Mouse (Mus musculus) embryonic facial prominence, embryonic 10.5 days (tissue): ENCODE measurements around the gene Tnfrsf9. TPM values are rescaled to one million over a fixed set of nuclear protein-coding genes. Genes with fewer than 3 reads are reported as not detected.

ENCODE experiments used
- DNase-seq: peaks from one replicate; pipeline ENCODE4 v3.0.0-alpha.2; 2017; ENCODE audit warnings: low spot score
- H3K27ac ChIP-seq: fragments of 300-500 bp; sonication (generic); replicated peaks from 2 replicates; pipeline ENCODE4 v1.5.1; 2016; ENCODE audit warnings: mild to moderate bottlenecking
- H3K27me3 ChIP-seq: fragments of 300-500 bp; sonication (generic); replicated peaks from 2 replicates; pipeline ENCODE4 v1.6.1; 2016; ENCODE audit warnings: low read depth, mild to moderate bottlenecking; ENCODE audit not compliant: poor library complexity, severe bottlenecking
- H3K36me3 ChIP-seq: fragments of 300-500 bp; sonication (generic); replicated peaks from 2 replicates; pipeline ENCODE4 v1.6.1; 2016; ENCODE audit warnings: mild to moderate bottlenecking, moderate library complexity
- H3K4me1 ChIP-seq: fragments of 300-500 bp; sonication (generic); 2 replicates; pipeline ENCODE4 v1.6.1; 2016
- H3K4me3 ChIP-seq: fragments of 300-500 bp; sonication (generic); 2 replicates; pipeline ENCODE4 v1.5.1; 2016; ENCODE audit warnings: mild to moderate bottlenecking, moderate library complexity
- H3K9me3 ChIP-seq: fragments of 300-500 bp; sonication (generic); 2 replicates; pipeline ENCODE4 v1.6.1; 2016; ENCODE audit warnings: mild to moderate bottlenecking
- WGBS: fragments of 180-500 bp; shearing (Covaris S2); methylation state at CpG from one replicate; pipeline ENCODE4 v1.1.7; 2016; 5-methylcytosine and 5-hydroxymethylcytosine counted together
- polyA plus RNA-seq: library from polyadenylated mRNA; unstranded; fragments of >200 nt; fragmentation: Nextera tagmentation; extraction: Ambion mirVana; gene quantifications from 2 replicates; pipeline ENCODE4 v1.2.1, GENCODE M21; 2016

The Tnfrsf9 gene
- polyA plus RNA-seq, 1 experiment from 2014 or later: 0.69 TPM

DNA sequence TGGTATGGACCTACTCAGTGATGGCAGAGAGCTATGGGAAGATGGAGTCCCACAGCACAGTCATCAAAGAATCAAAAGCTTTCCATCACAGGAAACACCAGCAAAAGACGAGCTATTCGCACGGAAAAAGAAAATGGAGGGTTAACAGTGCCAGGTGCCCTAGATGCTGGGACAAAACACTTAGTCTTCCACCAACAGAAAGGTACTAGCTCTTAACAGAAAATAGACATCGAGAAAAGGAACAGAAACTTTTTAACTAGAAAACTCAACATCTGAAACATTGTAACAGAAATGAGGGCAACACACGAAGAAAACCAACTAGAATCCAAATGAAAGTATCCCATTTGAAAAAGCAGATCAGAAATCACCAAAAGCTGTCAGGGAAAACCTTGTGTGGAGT is 65.8 kb downstream of the Tnfrsf9 start:
- H3K9me3 ChIP-seq: no peaks in the 10 kb centered on the region
- no peak for DNase-seq
- H3K4me3 ChIP-seq: no peak overlapping the region
- no peak overlapping the region for H3K27ac ChIP-seq
- no peaks in the 10 kb centered on the region for H3K4me1 ChIP-seq
- no peaks in the 10 kb centered on the region for H3K36me3 ChIP-seq
- no peaks in the 10 kb centered on the region for H3K27me3 ChIP-seq
- 88% methylated on average over 5 of the region's 5 CpGs for WGBS

- Histone ChIP-seq H3K4me3 (no peak overlapping the region), H3K27me3 (no peaks in the 10 kb centered on the region), H3K36me3 (no peaks in the 10 kb centered on the region), H3K4me1 (no peaks in the 10 kb centered on the region), H3K27ac (no peak overlapping the region), H3K9me3 (no peaks in the 10 kb centered on the region)
- WGBS: 43% methylated on average over 6 of the region's 6 CpGs
- peak; percentile 32 for DNase-seq
Observed at GRCm38 (mm10) chr4:150990148-150990547, 75.8 kb downstream of the Tnfrsf9 start.

Other genes starting within 250 kb of the Tnfrsf9 start
- 27.0 and 28.1 TPM in 2 replicates for gene Errfi1, start 60.6 kb upstream of the Tnfrsf9 start, polyA plus RNA-seq
- gene Park7, start 125 bp upstream of the Tnfrsf9 start, polyA plus RNA-seq: 496 and 508 TPM in 2 replicates
- gene Uts2, start 82.5 kb downstream of the Tnfrsf9 start, polyA plus RNA-seq: not detected in 2 replicates
- 7.8 TPM in 2 replicates for gene Per3, start 130.1 kb downstream of the Tnfrsf9 start, polyA plus RNA-seq
- gene Vamp3, start 143.4 kb downstream of the Tnfrsf9 start, polyA plus RNA-seq: 105 and 110 TPM in 2 replicates
- not detected in 2 replicates for gene Gm13090, start 175.0 kb downstream of the Tnfrsf9 start, polyA plus RNA-seq